Mouse (Mus musculus): ENCODE data around the gene Fam131a. TPM values are rescaled to one million over a fixed set of nuclear protein-coding genes. Genes with fewer than 3 reads are reported as not detected.

Fam131a gene
- total RNA-seq, 2 experiments from 2014 or later, result 319 to 375 TPM

DNA sequence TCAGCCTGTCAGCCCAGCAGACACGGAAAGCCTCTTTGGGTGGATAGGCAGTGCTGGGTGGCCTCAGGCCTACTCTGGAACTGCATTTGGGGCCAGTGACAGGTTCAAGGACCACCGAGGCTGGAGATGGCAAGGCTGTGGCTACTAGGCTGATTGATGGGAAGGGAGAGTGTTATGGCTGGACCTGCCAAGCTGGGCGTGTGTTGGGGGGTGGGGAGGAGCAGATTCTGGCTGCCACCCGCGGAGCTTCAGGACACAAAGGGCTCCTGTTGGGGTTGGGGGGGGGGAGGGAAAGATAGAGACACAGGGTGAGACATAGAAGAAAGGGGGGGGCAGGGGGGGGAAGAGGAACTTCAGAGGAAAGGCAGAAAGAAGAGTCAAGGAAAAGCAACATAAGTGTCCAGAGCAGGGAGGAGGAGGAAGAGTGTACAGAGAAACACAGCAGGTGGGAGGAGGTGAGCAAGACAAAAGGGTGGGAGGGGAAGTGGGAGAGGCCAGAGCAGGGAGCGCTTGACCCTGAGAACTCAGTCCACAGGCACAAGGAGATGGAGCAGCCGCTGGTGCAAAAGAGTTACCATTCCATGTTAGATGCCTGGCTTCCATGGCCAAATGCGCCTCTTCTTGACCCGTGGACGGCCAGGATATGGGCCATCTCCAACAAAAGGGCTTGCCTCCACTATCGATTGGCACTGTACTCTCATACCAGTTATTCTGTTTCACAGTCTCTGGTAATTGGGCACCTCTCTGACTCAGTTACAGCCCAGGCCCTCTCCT is 21.5 kb downstream of the Fam131a start:
- intact Hi-C loops (cut with DNase I), result loop anchor here (5.0 kb wide), 1 partner anchor 108 kb away; no protein-coding TSS in a partner anchor
- DNase-seq (ENCODE audit: low spot score in 2 of 2), result no peak

DNA sequence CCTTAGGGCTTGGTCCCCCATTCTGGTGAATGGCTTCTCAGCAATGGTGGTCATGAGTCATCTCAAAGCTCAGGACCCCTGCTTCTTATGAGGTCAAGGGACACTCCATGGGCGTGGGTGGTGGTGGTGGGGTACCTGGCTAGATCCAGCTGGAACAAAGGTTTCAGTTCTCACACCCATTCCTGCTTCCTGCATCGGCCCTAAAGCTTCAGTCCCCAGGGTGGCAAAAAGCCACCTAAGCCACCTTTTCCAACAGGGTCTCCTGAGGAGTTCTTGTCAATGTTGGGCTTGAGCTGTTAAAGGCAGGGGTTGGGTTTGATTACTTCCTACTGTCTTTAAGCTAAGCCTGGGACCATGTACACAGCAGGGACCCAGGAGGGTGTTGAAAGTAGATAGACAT is 22.1 kb downstream of the Fam131a start:
- DNase-seq (ENCODE audit: low spot score in 2 of 2), result no peak
- intact Hi-C loops (cut with DNase I), result loop anchor here (5.0 kb wide), 1 partner anchor 107 kb away; no protein-coding TSS in a partner anchor

- intact Hi-C loops (cut with DNase I), result loop anchor here (5.0 kb wide), 1 partner anchor 107 kb away; no protein-coding TSS in a partner anchor
- DNase-seq (ENCODE audit: low spot score in 2 of 2), result no peak
These were observed 22.5 kb downstream of the Fam131a start for GRCm38 (mm10) chr16:20715566-20715965.

DNA sequence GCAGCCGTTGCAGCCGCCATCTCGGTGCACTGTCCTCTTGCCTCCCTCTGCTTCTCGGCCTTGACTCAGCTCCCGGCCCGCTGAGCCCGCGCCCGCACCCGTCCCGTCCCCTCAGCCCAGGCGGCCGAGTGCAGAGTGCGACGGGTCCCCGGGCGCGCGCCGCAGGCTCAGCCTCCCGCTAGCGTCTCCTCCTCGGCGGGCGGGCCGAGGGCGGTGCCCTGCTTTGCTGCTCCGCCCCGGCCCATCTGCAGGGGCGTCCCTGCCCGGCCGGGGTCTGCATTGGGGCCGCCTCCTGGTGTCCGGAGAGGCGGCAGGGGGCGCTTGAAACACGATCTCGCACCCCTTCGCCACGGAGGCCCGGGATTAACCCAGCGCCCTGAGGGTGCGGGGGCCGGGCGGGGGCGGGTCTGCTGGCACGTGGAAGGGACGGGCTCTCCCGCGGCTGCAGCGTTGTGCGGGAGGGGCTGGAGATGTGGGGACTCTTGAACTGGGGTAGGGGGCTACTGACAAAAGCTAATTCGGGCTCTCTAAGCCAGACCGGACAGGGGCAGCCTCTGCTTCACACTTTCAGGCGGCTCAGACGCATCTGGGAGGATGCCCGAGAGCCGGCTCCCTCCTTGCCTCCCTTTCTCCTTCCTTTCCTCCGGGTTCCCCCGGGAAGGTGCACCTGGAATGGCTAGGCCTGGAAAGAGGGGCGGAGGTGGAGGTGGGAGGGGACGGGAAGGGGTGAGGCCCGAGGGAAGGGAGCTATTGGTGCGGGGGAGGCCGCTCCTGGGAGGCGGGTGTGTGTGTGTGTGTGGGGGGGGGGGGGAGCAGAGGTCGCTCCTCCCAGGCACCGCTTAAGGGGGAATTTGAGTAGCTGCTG is 23.2 kb downstream of the Fam131a start:
- intact Hi-C loops (cut with DNase I), result loop anchor here (2.0 to 5.0 kb wide), 6 partner anchors 17 to 453 kb away; partner anchors contain the start of gene Chrd
- peak; percentile 82 to 86 for DNase-seq (ENCODE audit: low spot score in 2 of 2)

DNA sequence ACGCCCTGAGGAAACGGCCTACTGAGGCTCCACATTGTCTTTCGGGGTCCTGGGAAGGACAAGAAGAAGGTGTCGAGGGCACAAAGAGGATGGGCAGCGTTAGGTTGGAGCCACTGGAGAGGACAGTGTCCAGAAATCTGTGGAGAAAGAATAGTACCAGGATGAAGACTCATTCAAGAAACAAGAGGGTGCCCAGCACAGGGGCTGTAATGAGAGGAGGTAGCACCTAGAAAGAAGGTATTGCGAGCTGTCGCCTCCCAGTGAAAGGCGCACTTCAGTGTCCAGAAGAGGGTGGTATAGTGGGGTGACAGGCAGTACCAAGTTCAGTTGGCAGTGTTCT is 23.8 kb downstream of the Fam131a start:
- intact Hi-C loops (cut with DNase I), result loop anchor here (1.0 to 5.0 kb wide), 7 partner anchors 16 to 475 kb away; partner anchors contain the start of gene Chrd
- DNase-seq (ENCODE audit: low spot score in 2 of 2), result no peak

DNA sequence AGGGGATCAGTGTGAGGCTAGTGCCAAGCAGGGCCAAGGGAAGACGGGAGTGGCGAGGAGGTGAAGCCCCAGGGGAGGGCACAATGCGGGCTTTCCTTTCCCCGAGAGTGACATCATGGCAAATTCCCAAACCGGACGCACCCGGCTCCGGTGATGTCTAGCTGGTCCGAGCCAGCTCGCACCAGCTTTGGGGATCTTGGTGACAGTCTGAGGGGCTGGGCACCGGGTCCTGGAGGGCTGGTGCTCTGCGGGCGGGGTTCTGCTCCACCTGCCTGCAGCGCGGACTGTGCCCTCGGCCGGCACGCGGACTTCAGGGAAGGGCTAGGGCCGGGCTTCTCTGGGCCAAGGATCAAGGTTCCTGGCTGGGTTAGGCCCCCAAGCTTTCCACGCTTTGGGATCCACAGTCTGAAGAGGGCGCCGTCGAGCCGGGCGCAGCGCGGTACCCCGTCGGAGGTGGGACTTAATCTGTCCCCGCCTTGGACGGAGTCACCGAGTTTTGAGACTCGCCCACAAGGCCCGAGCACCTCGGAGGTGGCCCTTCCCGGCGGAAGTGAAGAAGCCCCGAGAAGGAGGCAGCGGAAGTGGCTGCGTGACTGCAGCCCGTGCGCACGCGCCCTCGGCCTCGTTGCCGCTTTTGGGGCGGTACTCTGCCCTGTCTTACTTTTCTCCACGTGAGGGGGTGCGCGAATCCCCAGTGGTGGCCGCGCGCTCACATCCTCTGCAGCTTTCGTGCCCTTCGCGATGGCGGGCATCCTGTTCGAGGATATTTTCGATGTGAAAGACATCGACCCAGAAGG is 24.3 kb downstream of the Fam131a start, which contains the start of the genes Polr2h and Clcn2:
Gene Polr2h, plus strand, starts transcription at position 485 of the 797 bp plus-strand sequence.
Gene Clcn2, minus strand, starts transcription at position 566 of the 797 bp plus-strand sequence.
- intact Hi-C loops (cut with DNase I), result loop anchor here (1.0 to 5.0 kb wide), 7 partner anchors 15 to 475 kb away; partner anchors contain the start of gene Chrd
- peak; percentile 97 to 99 for DNase-seq (ENCODE audit: low spot score in 2 of 2)

DNA sequence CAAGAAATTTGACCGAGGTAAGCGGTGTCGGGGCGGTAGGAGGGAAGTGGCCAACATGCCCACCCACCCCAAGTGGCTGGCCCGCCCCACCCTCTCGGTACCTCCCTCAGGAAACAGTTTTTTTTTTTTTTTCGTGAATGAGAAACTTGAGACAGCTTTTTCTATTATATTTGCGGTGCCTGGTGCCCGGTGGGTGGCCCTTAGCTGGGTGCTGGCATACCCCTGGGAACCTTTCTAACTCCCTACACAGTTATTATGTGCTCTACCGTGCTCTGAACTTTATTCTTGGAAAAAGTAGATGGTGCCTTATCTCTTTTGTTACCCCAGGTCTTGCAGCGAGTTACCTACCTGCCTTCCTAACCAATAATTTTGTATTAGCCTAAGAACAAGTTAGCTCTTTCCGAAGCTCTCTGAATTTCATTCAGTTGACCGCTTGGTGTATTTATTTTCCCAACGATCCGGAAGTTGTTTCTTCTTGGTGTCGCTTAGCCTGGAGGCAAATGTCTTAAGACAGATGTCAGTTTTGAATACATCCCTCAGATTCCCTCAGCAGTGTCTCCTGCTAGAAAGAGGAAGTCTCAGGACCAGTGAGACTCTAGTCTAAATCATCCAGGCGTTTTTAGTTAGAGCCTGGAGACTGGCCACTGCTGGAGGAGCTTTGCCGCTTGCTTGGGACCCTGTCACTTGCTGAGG is 25.1 kb downstream of the Fam131a start:
- intact Hi-C loops (cut with DNase I), result loop anchor here (1.0 to 5.0 kb wide), 7 partner anchors 15 to 474 kb away; partner anchors contain the start of gene Chrd
- no peak for DNase-seq (ENCODE audit: low spot score in 2 of 2)

GRCm38 (mm10) chr16:20721808-20722207 is 28.8 kb downstream of the Fam131a start:
- intact Hi-C loops (cut with DNase I), result no loop called here
- no peak for DNase-seq (ENCODE audit: low spot score in 2 of 2)

GRCm38 (mm10) chr16:20722736-20723135 is 29.7 kb downstream of the Fam131a start:
- DNase-seq (ENCODE audit: low spot score in 2 of 2), result no peak
- intact Hi-C loops (cut with DNase I), result no loop called here

DNA sequence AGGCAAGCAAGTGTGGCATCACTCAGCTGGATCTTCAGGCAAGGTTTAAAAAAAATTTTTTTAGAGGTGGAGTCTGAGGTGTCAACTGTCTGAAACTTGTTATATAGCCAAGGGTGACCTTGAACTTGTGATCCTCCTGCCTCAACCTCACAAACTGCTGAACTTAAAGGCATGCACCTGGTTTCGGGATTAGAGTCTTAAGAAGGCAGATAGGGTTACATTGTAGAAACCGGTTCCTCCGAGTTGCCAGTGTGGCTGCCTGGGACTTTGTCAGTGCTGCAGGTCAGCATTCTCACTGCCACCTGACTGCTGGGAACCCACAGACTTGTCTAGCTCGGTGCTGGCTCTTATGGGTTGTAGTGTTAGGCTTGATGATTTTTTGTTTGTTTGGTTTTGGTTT is 30.2 kb downstream of the Fam131a start:
- intact Hi-C loops (cut with DNase I), result no loop called here
- DNase-seq (ENCODE audit: low spot score in 2 of 2), result no peak

DNA sequence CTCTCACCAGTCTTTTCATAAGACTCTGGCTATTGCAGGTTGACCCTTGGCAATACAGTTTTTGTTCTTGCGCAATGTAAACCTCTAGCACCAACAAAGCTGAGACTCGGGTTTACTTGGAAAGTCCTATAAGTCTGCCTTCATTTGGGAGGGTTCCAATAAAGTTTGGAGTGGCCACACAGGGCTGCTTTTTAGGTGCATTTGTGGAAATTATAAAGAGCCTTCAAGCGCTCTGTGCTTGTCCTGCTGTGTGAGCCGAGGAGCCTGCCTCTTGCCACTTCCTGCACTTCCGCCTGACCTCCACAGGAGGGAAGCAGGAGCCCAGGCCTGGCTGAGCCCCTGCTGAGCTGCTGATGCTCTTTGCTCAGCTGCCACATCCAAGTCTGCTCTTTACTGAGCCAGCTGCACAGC is 31.3 kb downstream of the Fam131a start:
- no peak for DNase-seq (ENCODE audit: low spot score in 2 of 2)
- intact Hi-C loops (cut with DNase I), result loop anchor here (2.0 kb wide), 1 partner anchor 36 kb away; no protein-coding TSS in a partner anchor

DNA sequence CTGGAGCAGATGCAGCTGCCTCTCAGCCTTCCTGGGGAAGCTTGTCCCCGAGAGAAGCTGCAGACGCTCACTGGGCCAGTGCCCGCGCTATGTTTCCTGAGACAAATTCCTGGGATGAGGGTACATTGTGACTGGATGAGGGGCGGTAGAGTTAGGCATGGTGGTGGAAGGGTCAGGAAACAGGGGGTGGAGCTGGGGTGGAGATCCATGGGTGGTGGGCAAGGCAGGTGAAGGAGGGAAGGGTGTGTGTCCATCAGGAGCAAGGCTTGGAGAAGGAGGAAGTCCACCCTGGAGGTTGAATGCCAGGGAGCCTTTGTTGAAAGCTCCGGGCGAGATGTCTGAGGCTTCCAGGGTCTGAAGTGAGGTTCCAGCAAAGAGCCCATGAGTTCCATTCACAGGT is 32.3 kb downstream of the Fam131a start:
- no peak for DNase-seq (ENCODE audit: low spot score in 2 of 2)
- intact Hi-C loops (cut with DNase I), result loop anchor here (2.0 kb wide), 1 partner anchor 35 kb away; no protein-coding TSS in a partner anchor

DNA sequence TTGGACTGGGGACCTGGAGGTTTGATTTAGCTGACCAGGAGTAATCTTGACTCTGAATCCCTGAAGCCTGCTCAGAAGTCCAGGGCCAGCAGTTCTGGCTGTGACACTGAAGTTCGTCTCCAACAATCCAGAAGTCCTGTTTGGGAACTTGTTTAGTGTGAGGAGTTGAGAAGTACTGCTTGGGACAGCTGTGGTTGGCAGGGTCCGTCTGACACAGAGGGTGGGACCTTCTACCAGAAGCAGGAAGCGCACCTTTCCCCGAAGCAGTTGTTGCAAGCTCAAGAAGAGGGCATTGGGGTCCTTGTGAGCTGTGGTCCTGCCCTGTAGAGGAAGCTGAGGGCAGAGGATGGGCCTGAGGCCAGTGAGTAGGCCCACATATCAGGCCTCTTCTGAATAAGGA is 32.7 kb downstream of the Fam131a start:
- intact Hi-C loops (cut with DNase I), result loop anchor here (2.0 kb wide), 1 partner anchor 35 kb away; no protein-coding TSS in a partner anchor
- no peak for DNase-seq (ENCODE audit: low spot score in 2 of 2)

GRCm38 (mm10) chr16:20726384-20726783 is 33.3 kb downstream of the Fam131a start:
- no peak for DNase-seq (ENCODE audit: low spot score in 2 of 2)
- intact Hi-C loops (cut with DNase I), result no loop called here

DNA sequence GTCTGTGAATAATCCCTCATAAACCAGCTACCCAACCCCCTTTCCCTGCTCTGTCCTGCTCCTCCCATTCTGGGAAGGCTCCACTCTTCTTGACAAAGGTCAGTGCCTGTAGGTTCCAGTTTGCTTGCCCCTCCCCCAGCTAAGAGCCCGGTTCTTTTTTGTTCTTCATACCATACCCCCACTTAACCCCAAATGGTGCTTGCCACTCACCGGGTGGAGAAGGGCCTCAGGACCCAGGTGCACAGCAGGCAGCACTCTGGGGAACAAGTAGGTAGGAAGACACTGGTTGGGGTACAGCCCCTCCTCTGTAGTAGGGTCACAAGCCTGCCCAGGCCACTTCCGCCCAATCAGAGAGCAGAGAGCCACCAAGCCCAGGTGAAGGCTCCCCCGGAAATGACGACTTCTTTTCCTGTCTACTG is 37.3 kb downstream of the Fam131a start:
- intact Hi-C loops (cut with DNase I), result loop anchor here (5.0 kb wide), 1 partner anchor 457 kb away; no protein-coding TSS in a partner anchor
- no peak for DNase-seq (ENCODE audit: low spot score in 2 of 2)

GRCm38 (mm10) chr16:20731688-20732087 is 38.6 kb downstream of the Fam131a start:
- DNase-seq (ENCODE audit: low spot score in 2 of 2), result peak; percentile 49 to 85
- intact Hi-C loops (cut with DNase I), result loop anchor here (1.0 to 5.0 kb wide), 4 partner anchors 15 to 456 kb away; partner anchors contain the start of genes Clcn2 and Polr2h

GRCm38 (mm10) chr16:20732251-20732924 is 39.3 kb downstream of the Fam131a start:
- intact Hi-C loops (cut with DNase I), result loop anchor here (1.0 to 5.0 kb wide), 4 partner anchors 16 to 455 kb away; partner anchors contain the start of genes Clcn2 and Polr2h
- DNase-seq (ENCODE audit: low spot score in 2 of 2), result no peak
